Mouse (Mus musculus) spleen, adult 2 months (tissue): ENCODE measurements at regions not wholly inside any gene's neighbourhood (a gene's known extent, or its start where the extent isn't known, plus 50 kb on each side); places are given as distances from the start of the nearest gene placed in this dataset.

ENCODE experiments used
- CTCF ChIP-seq: fragments of 200-500 bp; IDR thresholded peaks from 2 replicates; pipeline ENCODE4 v1.5.1; 2011; ENCODE audit warnings: mild to moderate bottlenecking, inconsistent platforms; ENCODE audit not compliant: insufficient read depth, insufficient read length, insufficient replicate concordance; ENCODE audit errors: extremely low read depth
- POLR2A ChIP-seq: fragments of 200-500 bp; IDR thresholded peaks from 2 replicates; pipeline ENCODE4 v1.6.1; 2011; ENCODE audit warnings: low read depth, low read length, inconsistent platforms

GRCm38 (mm10) chr15:68719486-68719885 lies 2218.8 kb upstream of the Lrrc6 start:
- TF ChIP-seq CTCF (no peak), POLR2A (no peak)
